Mouse (Mus musculus): Measurements from ENCODE around the gene Homez.

The Homez gene

DNA sequence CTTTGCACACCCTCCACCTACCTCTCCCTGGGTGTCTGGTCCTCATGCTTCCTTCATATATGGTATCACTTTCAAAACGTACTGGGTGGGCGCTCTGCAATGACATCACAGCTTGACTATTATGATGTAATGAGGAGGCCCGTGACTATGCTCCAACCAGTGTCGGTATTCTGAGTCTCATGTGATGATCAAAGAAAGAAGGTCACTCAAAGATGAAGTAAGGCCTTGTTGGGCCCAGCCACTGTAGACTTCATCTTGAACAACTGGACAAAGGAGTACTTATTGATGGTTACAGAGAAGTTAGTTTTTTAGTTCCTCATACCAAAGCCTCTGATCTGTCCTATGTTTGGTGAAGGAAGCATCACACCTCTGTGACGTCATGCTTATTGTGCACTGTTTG is at the start of gene Homez:
Homez (minus strand) TSS at position 101 of the 400 bp plus-strand sequence.
- no peak for DNase-seq

GRCm38 (mm10) chr14:54920076-54920685 is 49.4 kb upstream of the Homez start:
- DNase-seq: no peak

- DNase-seq: no peak
These were observed 42.6 kb upstream of the Homez start for GRCm38 (mm10) chr14:54913343-54913742.

DNA sequence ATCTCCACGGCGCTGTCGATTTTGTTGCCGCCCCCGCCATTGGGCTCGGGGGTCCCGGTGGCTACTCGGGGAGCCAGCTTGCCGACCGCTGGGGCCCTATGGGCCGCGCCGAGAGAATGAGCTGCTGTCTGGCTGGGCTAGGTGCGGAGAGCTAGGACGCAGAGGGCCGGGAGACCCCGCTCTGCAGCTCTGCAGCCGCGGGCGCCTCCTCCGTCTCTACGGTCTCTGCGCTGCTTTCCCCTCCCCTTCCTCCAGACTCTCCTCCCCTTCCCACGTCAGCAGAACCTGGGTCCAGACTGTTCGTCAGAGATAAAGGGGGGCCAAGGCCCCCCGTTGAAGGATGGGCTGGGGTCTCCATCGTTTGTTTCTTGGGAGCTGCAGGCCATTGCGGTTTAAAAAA is 42.1 kb upstream of the Homez start, which contains the start of gene Slc22a17:
Slc22a17 (minus strand) TSS at position 247 of the 400 bp plus-strand sequence.
- DNase-seq: peak; percentile 91

DNA sequence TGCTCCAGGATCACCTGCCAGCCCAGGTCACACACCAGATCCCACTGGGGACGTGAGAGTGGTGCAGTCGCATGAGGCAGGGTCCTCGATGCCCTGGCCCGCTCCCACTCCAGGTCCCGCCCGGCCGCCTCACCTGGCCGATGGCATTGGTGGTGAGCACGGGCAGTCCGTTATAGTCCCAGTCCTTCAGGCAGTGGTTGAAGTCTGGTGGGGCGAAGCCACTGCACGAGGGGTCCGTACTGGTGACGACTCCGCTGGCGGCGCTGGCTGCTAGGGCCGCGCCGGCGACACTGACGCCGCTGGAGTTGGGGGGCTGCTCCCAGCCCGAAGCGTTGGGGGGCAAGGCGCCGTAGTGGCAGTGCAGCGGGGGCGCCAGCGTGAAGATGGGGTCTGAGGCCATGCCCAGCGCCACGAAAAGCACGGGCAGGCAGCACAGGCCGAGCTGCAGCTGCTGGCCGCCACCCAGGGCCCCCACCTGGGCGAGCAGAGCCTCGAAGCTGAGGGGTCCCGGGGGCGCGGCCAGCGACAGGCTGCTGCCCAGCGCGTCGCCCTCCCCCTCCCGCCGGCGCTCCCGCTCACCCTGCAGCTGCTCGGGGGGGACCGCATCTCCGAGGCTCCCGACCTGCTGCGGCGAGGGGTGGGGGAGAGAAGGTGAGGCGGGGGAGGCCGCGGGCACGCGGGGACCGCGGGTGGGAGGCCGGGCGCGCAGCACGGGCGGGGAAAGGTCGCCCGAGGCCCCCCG is 41.5 kb upstream of the Homez start:
- peak; percentile 57 for DNase-seq

GRCm38 (mm10) chr14:54908682-54909081 is 37.9 kb upstream of the Homez start:
- DNase-seq: no peak

DNA sequence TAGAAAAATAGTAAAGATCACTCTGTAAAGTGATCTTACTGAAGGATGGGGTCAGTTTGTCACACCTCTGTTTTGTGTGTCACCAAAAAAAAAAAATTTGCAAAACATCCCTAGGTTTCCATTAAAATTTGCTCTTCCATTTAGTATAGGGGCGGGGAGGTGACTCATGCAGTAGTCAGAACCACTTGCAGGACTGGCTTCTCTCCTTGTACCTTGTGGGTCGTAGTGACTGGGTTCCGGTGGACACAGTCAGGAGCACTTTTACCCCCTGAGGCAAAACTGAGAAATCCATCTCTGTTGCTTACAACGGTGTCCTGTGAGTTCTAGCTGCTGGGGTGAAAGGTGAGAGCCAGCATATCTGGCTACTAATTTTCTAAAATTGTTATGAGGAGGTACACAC is 32.9 kb upstream of the Homez start:
- no peak for DNase-seq

DNA sequence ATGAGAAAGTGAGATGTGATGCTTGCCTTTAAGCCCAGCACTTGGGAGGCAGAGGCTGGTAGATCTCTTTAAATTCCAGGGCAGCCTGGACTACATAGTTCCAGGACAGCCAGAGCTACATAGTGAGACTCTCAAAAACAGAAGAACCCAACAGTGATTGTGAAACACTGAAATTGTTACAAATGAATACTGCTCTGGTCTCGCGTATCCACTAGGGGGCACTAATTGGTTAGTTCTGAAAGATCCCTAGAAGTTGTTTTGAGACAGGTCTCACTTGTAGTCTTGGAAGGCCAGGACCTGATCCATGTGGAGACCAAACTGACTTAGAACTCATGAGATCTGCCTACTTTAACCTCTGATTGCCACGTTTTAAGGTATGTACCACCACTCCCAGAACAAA is 29.6 kb upstream of the Homez start:
- DNase-seq: peak; percentile 89

- no peak for DNase-seq
These were observed 26.7 kb upstream of the Homez start for GRCm38 (mm10) chr14:54897445-54897844.

- peak; percentile 57 for DNase-seq
These were observed 23.8 kb upstream of the Homez start for GRCm38 (mm10) chr14:54894296-54895151.

DNA sequence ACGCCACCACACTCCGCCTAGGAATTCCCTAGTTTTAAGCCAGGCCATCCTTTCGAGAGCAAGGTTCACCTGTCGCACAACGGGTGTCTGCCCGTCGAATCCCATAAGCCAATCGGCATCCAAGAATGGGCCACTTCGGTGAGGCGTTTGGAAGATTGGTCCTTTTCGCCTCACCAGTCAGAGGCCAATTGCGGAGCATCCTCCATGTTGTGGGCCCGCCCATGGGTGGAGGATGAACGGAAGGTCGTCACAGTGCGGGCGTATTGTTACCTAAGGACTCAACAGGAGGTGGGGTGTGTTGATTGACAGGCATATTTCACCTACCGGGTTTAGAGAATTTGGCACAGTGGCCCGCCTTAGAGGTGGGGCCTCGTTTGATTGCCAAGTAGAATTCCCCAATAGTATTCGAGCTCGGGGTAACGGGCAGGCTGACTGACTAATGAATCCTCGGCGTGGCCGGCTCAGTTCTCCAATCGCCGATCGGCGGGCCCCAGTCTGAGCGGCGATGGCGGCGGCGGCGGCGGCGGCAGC is 23.0 kb upstream of the Homez start:
- DNase-seq: peak; percentile 98

DNA sequence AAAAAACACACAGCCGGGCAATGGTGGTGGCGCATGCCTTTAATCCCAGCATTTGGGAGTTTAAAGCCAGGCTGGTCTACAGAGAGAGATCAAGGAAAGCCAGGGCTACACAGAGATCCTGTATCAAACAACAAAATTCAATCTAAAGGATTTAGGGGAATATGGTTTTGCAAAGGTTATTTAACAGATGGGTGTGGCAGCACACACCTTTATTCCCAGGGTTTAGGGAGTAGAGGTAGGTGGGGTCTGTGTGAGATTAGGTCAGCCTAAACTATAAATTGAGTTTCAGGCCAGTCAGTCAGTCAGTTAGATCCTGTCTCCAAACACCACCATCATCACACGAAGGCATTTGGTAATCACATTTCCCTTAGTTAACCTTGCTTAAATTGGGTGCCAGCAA is 21.4 kb upstream of the Homez start, which contains the start of gene Pabpn1:
Pabpn1 (plus strand) TSS at position 301 of the 400 bp plus-strand sequence.
- DNase-seq: no peak

DNA sequence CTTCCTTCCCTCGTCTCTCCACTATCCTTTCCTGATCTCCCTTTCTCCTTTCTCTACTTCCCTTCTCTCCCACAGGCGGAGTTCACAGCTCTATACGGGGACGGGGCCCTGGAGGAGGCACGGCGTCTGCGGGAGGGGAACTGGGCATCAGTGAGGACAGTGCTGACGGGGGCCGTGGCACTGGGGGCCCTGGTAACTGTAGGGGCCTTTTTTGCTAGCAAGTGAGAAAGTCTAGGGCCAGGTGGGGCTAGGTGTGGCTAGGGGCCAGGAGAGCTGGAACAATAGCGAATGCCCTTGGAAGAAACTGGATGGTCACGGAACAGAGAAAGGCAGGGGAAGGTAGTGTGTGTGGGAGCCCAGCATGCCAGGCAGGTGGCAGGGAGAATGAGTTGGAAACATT is 14.5 kb upstream of the Homez start:
- no peak for DNase-seq

DNA sequence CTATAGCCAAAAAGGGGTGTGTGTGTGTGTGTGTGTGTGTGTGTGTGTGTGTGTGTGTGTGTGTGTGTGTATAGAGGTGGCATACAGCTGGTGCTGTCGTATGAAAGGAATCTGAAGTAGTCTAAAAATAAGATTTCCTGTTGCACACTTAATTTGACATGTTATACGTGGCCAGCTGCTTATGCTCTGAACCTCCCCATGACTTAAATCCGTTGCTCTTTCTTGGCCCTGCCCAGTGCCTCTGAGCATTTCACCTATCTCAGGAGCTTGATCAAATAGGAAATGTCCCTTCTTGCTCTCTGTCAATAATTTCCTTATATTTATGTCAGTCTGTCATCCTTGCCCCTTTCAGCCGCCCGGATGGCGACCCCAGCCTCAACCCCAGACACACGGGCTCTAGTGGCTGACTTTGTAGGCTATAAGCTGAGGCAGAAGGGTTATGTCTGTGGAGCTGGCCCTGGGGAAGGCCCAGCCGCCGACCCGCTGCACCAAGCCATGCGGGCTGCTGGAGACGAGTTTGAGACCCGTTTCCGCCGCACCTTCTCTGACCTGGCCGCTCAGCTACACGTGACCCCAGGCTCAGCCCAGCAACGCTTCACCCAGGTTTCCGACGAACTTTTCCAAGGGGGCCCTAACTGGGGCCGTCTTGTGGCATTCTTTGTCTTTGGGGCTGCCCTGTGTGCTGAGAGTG is 13.4 kb upstream of the Homez start:
- DNase-seq: peak; percentile 11

DNA sequence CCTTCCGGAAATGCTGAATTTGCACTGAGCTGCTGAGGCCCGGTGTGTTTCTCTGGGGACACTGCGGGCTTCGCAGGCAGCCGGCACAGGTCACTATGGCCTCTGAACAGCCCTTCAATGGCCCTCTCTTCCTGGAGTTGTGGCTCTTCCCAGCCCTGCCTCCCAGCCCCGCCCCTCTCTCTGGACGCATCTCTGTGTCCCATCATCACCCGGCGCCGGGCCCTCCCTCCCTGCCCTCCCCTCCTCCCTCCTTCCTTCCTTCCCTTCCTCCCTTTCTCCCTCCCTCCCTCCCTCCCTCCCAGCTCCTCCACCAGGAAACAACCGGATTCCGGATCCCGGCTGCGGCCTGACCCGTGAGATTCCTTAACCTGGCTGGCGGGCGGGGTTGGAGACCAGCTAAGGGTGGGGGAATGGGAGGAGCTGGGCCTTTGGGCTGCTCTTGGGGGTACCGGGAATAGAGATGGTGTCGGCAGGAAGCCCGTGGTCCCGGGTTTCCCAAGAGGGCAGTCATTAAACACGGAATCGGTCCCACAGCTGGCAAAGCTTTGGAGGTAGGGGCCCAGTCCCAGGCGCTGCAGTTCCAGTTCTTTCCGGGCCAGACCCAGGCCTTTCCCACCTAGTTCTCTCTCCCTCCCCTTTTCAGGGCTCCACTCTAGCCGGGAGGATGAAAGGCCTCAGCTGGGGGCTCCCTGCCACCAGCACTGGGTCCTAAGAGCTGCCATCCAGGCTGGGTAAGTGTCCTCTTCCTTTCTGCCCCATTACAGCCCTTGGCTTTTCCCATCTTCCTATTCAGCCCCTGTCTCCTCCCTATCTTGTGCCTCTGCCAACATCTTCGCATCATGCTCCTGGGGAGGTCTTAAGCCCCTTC is 12.6 kb upstream of the Homez start, which contains the start of the genes Bcl2l2 and Gm20521:
Bcl2l2 (plus strand) TSS at position 224 of the 868 bp plus-strand sequence.
Gm20521 (plus strand) TSS at position 288 of the 868 bp plus-strand sequence.
- DNase-seq: peak; percentile 92

DNA sequence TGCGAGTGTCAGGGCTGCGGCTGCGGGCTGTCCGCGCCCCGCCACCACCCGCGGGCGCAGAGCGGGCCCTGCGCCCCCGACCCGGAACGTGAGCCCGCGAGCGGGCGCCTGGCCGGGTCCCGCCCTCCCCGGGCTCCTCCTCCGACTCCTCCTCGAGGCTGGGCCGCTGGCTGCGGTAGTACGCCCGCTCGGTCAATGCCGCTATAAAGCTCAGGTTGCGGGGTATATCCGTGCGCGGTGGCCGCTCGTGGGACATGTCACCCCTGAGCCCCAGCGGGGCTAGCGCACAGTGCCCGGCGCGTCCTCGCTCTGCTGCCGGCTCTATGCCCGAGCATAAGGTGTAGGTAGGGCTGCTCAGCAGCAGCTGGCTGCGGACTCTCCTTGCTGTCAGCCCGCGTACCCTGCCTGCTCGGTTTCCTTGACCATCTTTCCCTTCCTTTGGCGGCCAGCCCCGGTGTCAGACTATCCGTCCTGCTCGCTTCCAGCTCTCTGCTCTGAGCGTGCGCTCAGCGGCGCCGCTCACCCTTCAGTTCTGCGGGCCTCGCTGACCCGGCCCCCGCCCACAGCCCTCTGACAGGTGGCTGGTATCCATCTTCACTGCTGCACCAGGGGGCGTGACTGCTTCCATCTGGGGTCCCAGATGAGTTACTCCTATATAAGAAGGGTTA is 6.4 kb upstream of the Homez start, which contains the start of gene Ppp1r3e:
Ppp1r3e (minus strand) TSS at position 503 of the 668 bp plus-strand sequence.
- peak; percentile 76 for DNase-seq

- DNase-seq: peak; percentile 95
These were observed 5.8 kb upstream of the Homez start for GRCm38 (mm10) chr14:54876539-54877047.

GRCm38 (mm10) chr14:54875844-54876538 is 5.2 kb upstream of the Homez start:
- DNase-seq: peak; percentile 13

DNA sequence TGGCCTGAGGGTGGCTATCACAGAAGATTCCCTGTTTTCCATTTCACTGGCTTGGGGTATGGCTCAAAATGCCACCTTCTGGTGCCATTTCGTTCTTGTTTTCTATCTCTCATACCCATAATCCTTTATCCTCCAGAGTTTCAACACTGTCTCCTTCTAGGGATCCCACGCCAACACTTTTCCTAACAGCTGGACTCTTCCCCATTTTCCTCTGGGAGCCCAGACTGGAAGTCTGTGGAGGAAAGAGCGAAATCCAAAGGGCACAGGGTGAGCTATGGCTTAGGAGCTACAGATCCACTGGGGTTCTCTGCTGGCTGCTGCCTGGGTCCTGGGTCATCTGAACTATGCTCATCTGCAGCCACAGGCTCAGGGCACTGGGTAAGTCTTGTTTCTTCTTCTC is 3.4 kb upstream of the Homez start:
- no peak for DNase-seq

- no peak for DNase-seq
These were observed 2.7 kb downstream of the Homez start for GRCm38 (mm10) chr14:54868026-54868425.
